Mouse (Mus musculus) heart, embryonic 10.5 days (tissue): ENCODE measurements around the gene Cep63. TPM values are rescaled to one million over a fixed set of nuclear protein-coding genes. Genes with fewer than 3 reads are reported as not detected.
A peak's percentile ranks its signal among the peaks of the same experiment; 100 is the strongest.

ENCODE experiments used
- DNase-seq: peaks from one replicate; pipeline ENCODE4 v3.0.0-alpha.2; 2017; ENCODE audit warnings: low spot score
- H3K27ac ChIP-seq: fragments of 300-500 bp; sonication (generic); 2 replicates; pipeline ENCODE4 v1.5.1; 2016; ENCODE audit warnings: mild to moderate bottlenecking
- H3K27me3 ChIP-seq: fragments of 300-500 bp; sonication (generic); 2 replicates; pipeline ENCODE4 v1.6.1; 2016; ENCODE audit warnings: mild to moderate bottlenecking; ENCODE audit not compliant: poor library complexity, insufficient read depth, severe bottlenecking
- H3K36me3 ChIP-seq: fragments of 300-500 bp; sonication (generic); 2 replicates; pipeline ENCODE4 v1.6.1; 2016; ENCODE audit warnings: mild to moderate bottlenecking, moderate library complexity
- H3K4me1 ChIP-seq: fragments of 300-500 bp; sonication (generic); 2 replicates; pipeline ENCODE4 v1.6.1; 2016; ENCODE audit warnings: mild to moderate bottlenecking
- H3K4me3 ChIP-seq: fragments of 300-500 bp; sonication (generic); 2 replicates; pipeline ENCODE4 v1.5.1; 2016; ENCODE audit warnings: mild to moderate bottlenecking, moderate library complexity
- H3K9me3 ChIP-seq: fragments of 300-500 bp; sonication (generic); 2 replicates; pipeline ENCODE4 v1.6.1; 2016; ENCODE audit warnings: mild to moderate bottlenecking, moderate library complexity
- WGBS: fragments of 180-500 bp; shearing (Covaris S2); methylation state at CpG from one replicate; pipeline ENCODE4 v1.1.7; 2016; 5-methylcytosine and 5-hydroxymethylcytosine counted together
- polyA plus RNA-seq: library from polyadenylated mRNA; unstranded; fragments of >200 nt; fragmentation: Nextera tagmentation; extraction: Ambion mirVana; gene quantifications from 2 replicates; pipeline ENCODE4 v1.2.1, GENCODE M21; 2016

The Cep63 gene
- 51.9 and 53.4 TPM in 2 replicates for polyA plus RNA-seq

DNA sequence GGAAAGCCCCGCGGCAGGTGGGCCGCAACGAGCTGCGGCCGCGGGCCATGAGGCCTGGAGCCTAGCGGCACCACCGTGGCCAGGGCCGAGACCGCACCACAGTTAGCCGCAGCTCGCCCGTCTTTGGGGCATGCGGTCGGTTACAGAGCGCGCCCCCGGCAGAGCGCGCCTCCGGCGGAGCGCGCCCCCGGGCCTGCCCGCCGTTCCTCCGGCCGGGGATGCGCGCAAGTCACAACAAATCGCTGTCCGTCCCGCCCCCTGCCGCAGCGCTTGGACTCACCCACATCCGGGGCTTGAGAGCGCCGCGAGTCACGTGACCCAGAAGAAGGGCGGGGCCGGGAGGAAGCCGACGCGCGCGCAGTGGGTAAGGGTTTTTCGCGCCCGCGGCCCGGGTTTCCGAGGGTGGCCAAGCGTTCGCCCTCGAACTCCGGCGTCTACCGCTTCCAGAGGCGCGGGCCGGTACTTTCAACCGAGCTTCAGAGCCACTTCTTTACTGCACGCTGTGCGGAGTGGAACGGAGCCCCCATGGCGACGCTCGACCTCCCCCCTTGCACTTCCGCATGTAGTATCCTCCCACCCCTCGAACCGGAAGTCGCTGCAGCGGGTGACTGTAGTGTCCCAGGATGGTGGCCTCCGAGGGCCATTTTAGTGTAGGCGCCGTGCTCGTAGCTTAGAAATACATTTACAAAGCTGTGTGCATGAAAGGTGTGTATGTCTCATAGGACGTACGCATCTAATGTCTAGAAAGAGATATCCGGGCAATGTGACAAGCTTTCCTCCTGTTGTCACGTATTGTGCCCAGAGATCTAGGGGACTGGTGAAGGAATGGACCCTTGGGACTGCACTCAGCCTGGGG is at the start of gene Cep63, which contains the start of gene Anapc13:
Gene Cep63 (minus strand): TSS at position 552 of the 856 bp plus-strand sequence.
Gene Anapc13 (plus strand): TSS at position 314 of the 856 bp plus-strand sequence.
- Histone ChIP-seq H3K27me3 (no peaks in the 10 kb centered on the region), H3K4me3 (peak within 1 kb of the TSS; percentile 95), H3K36me3 (peaks cover 5% of the 10 kb centered on the region; the same call in 1 of the 2 replicates), H3K9me3 (no peaks in the 10 kb centered on the region), H3K27ac (peak within 1 kb of the TSS; percentile 99), H3K4me1 (peaks cover 17% of the 10 kb centered on the region)
- WGBS: under 1% methylated on average over 80 of the region's 84 CpGs
- peak; percentile 98 for DNase-seq

- Histone ChIP-seq H3K36me3 (no peaks in the 10 kb centered on the region), H3K9me3 (no peaks in the 10 kb centered on the region), H3K27ac (no peak overlapping the region), H3K4me1 (peaks cover 53% of the 10 kb centered on the region), H3K27me3 (no peaks in the 10 kb centered on the region; the same call in 1 of the 2 replicates), H3K4me3 (no peak overlapping the region)
- WGBS: 42% methylated on average over 5 of the region's 5 CpGs
- DNase-seq: no peak
Measured at GRCm38 (mm10) chr9:102675922-102676321, 49.6 kb upstream of the Cep63 start.

DNA sequence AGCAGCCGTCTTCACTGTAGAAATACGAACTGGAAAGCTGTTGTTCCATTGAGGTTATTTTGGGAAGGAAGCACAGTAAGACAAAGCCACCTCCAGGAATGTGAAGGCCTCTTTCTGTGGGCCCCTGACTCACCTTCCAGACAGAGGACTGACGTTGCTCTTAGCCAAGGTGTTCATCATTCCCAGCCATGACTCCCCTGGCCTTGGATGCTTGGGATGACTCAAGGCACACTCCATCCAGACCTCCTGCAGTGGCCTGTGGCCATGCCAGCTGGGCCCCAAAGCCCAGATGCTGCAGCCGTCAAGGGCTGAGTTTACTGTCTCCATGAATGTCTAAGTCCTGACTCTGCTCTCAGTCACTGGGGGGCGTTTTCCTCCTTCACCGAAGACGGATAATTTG is 47.0 kb upstream of the Cep63 start:
- Histone ChIP-seq H3K27me3 (no peaks in the 10 kb centered on the region; the same call in 1 of the 2 replicates), H3K9me3 (no peaks in the 10 kb centered on the region), H3K4me1 (peaks cover 53% of the 10 kb centered on the region), H3K36me3 (no peaks in the 10 kb centered on the region), H3K27ac (no peak overlapping the region), H3K4me3 (no peak overlapping the region)
- WGBS: 62% methylated on average over 7 of the region's 7 CpGs
- no peak for DNase-seq

DNA sequence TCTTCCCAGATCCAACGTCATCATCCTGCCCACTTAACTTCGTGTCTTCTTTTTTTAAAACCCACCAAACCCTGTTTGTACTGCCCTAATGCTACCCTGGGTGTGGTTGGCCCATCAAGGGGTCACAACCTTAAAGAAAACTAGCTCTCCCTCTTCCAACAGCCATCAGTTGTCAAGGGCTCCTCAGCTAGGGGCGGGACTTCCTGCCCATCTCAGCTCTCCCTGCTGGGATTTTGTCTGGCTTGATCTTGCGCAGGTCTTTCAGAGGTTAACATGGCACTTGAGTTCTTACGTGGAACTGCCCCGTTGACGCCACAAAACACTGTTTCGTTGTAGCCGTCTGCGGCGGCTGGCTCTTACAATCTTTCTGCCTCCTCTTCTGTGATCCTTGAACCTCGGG is 42.6 kb upstream of the Cep63 start:
- Histone ChIP-seq H3K4me1 (peaks cover 17% of the 10 kb centered on the region), H3K27ac (no peak overlapping the region), H3K4me3 (no peak overlapping the region), H3K27me3 (no peaks in the 10 kb centered on the region), H3K36me3 (no peaks in the 10 kb centered on the region), H3K9me3 (no peaks in the 10 kb centered on the region)
- WGBS: 81% methylated on average over 12 of the region's 12 CpGs
- DNase-seq: no peak

DNA sequence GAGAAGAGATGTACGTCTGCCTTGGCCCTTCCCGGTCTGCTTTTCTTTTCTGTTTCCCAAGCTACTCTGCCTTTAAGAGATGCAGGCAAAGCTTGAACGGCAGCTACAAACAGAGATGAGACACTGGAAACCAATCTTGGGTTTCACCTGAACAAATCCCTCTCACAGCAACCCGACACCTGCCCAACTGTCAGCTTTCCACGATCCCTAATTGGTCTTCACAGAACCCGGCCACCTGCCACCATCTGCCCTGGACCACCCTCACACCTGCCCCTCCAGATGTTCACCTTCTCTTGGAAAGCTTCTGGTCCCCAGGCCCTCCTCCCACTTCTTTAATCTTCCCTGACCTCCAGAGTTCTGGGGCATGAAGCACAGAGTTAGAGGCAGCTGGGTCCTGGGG is 41.8 kb upstream of the Cep63 start:
- no peak for DNase-seq
- H3K36me3 ChIP-seq: no peaks in the 10 kb centered on the region
- H3K27ac ChIP-seq: no peak overlapping the region
- 52% methylated on average over 6 of the region's 6 CpGs for WGBS
- H3K4me1 ChIP-seq: peaks cover 12% of the 10 kb centered on the region
- H3K4me3 ChIP-seq: no peak overlapping the region
- no peaks in the 10 kb centered on the region for H3K9me3 ChIP-seq
- H3K27me3 ChIP-seq: no peaks in the 10 kb centered on the region

DNA sequence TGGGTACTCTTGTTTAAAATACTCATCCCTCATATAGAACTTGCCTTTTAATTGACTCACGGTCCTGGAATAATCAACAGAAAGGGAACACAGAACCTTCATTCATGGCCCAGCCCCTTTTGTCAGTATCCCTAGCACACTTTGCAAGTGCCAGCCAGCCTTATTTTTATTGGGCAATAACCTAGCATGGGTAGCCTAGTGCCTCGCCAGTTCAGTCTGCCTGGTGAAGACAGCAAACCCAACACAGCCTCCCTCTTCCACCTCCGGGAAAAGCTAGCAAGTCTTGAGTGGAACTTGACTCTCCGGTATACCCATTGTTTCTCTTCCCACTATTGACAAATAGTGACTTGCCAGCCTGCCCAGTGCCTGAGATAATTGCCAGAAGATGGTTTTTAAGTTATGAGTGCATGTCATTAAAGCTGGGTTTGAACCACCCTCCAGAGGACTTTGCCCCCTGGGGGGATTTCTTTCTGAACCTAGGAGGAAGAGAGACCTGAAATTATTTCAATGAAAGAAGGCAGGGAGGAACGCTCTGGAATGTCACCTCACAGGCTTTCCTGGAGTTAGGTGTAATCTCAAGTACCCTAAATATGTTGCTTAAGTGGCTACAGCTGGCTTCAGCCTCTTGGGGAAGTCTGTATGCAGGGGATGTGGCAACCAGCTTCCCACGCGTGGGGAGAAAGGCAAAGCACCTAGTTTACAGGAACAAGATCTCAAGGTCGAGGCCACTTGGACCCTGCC is 30.2 kb upstream of the Cep63 start:
- H3K9me3 ChIP-seq: no peaks in the 10 kb centered on the region
- peaks cover 34% of the 10 kb centered on the region for H3K4me1 ChIP-seq
- WGBS: 56% methylated on average over 8 of the region's 8 CpGs
- no peak for DNase-seq
- H3K27ac ChIP-seq: no peak overlapping the region
- no peaks in the 10 kb centered on the region for H3K36me3 ChIP-seq
- H3K4me3 ChIP-seq: no peak overlapping the region
- H3K27me3 ChIP-seq: 0 out of 2 replicates have a peak, but pooled peaks cover 5% of the 10 kb centered on the region

GRCm38 (mm10) chr9:102651199-102651720 is 24.9 kb upstream of the Cep63 start:
- Histone ChIP-seq H3K27ac (no peak overlapping the region), H3K9me3 (no peaks in the 10 kb centered on the region), H3K36me3 (no peaks in the 10 kb centered on the region), H3K27me3 (no peaks in the 10 kb centered on the region), H3K4me1 (peaks cover 14% of the 10 kb centered on the region; the same call in 1 of the 2 replicates), H3K4me3 (no peak overlapping the region)
- no peak for DNase-seq
- 50% methylated on average over 6 of the region's 6 CpGs for WGBS

DNA sequence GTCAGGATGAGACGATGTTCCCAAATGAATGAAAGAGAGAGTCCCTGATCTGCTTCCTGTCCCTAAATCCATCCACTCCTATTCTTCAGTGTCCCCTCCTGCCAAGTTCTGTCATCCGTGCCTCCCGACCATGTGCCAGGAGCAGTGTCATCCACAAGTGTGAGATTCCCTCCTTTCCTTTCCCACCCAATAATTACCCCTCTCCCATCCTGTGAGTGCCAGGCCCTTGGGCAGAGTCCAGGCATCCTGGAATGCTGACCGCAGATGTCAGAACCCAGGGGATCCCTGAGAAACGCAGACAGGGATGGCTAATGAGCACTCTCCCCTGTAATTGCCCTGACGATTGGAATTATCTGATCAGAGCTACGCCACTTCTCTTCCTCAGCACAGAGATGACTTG is 24.3 kb upstream of the Cep63 start:
- Histone ChIP-seq H3K9me3 (no peaks in the 10 kb centered on the region), H3K36me3 (no peaks in the 10 kb centered on the region), H3K4me1 (0 out of 2 replicates have a peak, but pooled peaks cover 13% of the 10 kb centered on the region), H3K27ac (no peak overlapping the region), H3K4me3 (no peak overlapping the region), H3K27me3 (no peaks in the 10 kb centered on the region)
- WGBS: 25% methylated on average over 7 of the region's 7 CpGs
- DNase-seq: no peak

- H3K27ac ChIP-seq: no peak overlapping the region
- peaks cover 13% of the 10 kb centered on the region; the same call in 1 of the 2 replicates for H3K4me1 ChIP-seq
- H3K36me3 ChIP-seq: no peaks in the 10 kb centered on the region
- DNase-seq: no peak
- no peaks in the 10 kb centered on the region for H3K27me3 ChIP-seq
- H3K4me3 ChIP-seq: no peak overlapping the region
- whole genome bisulfite sequencing: 69% methylated on average over 17 of the region's 17 CpGs
- no peaks in the 10 kb centered on the region for H3K9me3 ChIP-seq
Measured at GRCm38 (mm10) chr9:102649917-102650527, 23.7 kb upstream of the Cep63 start.

- DNase-seq: no peak
- WGBS: 77% methylated on average over 6 of the region's 6 CpGs
- peaks cover 40% of the 10 kb centered on the region for H3K4me1 ChIP-seq
- no peaks in the 10 kb centered on the region for H3K9me3 ChIP-seq
- H3K4me3 ChIP-seq: no peak overlapping the region
- no peak overlapping the region for H3K27ac ChIP-seq
- no peaks in the 10 kb centered on the region for H3K27me3 ChIP-seq
- no peaks in the 10 kb centered on the region for H3K36me3 ChIP-seq
Measured at GRCm38 (mm10) chr9:102647010-102647409, 20.7 kb upstream of the Cep63 start.

- Histone ChIP-seq H3K27ac (peak overlapping the region; percentile 88), H3K4me3 (no peak overlapping the region), H3K36me3 (no peaks in the 10 kb centered on the region), H3K27me3 (no peaks in the 10 kb centered on the region), H3K9me3 (no peaks in the 10 kb centered on the region), H3K4me1 (peaks cover 36% of the 10 kb centered on the region)
- 85% methylated on average over 3 of the region's 3 CpGs for WGBS
- no peak for DNase-seq
Measured at GRCm38 (mm10) chr9:102645119-102645695, 18.9 kb upstream of the Cep63 start.

DNA sequence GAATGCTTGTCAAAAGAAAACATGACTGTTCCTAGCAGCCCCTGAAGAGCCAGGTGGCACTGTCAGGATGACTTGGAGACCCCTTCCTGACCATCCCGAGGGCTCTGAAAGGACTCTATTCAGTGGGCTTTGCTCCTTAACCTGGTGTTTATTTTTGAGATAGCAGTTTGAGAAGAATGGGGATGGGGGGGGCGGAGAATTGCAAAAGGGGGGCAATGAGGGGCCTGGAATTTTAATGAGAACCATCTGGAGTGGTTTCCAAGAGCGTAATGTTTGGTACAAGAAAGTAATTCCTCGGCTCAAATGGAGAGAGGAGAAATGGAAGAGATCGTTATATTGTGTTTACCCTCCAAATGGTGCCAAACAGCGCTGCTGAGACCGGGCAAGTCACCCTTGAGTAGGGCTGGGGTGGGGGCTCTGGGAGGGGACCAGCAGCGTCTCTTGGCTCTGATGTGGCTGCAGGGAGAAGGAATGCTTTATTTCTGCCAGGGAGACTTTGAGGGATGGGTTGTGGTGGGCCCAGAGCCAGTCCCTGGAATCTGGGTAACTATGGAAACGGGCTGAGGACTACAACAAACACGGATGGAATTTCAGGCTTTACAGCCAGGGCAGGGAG is 17.3 kb upstream of the Cep63 start:
- peak overlapping the region; percentile 44 for H3K4me3 ChIP-seq
- H3K27ac ChIP-seq: peak overlapping the region; percentile 88
- H3K27me3 ChIP-seq: no peaks in the 10 kb centered on the region
- DNase-seq: peak; percentile 88
- 5% methylated on average over 10 of the region's 10 CpGs for WGBS
- H3K36me3 ChIP-seq: no peaks in the 10 kb centered on the region
- no peaks in the 10 kb centered on the region for H3K9me3 ChIP-seq
- peaks cover 45% of the 10 kb centered on the region for H3K4me1 ChIP-seq
